Mouse (Mus musculus) heart, postnatal 10 days (tissue): Measurements from ENCODE around the gene Gfm2. TPM values are rescaled to one million over a fixed set of nuclear protein-coding genes. Genes with fewer than 3 reads are reported as not detected.
A peak's percentile ranks its signal among the peaks of the same experiment; 100 is the strongest.

ENCODE experiments used
- DNase-seq, 2 experiments: peaks; one replicate each; pipeline ENCODE4 v3.0.0; 2021
- intact Hi-C: fragments of 180-260 bp; cut with DNase I; formaldehyde crosslinking; loops from one replicate; pipeline ENCODE4 v1.15.1; 2025
- total RNA-seq, 2 experiments: library from RNA; stranded (reverse); gene quantifications; 2 replicates each; pipeline ENCODE4 v1.2.3; 2021

Gene Gfm2
- total RNA-seq, 2 experiments from 2014 or later = 37.9 to 42.5 TPM

- intact Hi-C loops = no loop called here
- no peak for DNase-seq
Measured at GRCm38 (mm10) chr13:97186346-97186745, 48.6 kb downstream of the Gfm2 start.

DNA sequence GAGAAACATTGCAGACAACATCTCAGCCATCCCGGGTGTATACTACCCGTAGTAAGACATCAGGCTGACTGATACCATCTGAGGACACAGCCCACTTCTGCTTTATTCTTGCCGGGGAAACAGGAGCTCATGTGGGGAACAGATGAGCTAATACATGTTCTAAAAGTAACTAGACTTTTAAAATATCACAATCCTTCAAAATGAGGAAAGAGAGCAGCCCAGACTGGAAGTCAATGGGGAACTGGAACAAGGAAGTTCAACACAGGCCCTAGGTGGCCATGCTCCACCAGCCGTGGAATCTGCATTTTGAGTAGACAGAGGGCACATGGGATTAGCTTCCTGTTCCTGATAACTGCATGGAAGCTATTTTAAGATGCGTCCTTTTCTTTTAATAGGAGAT is 50.0 kb downstream of the Gfm2 start:
- DNase-seq = peak; percentile 25 to 42
- intact Hi-C loops = no loop called here

DNA sequence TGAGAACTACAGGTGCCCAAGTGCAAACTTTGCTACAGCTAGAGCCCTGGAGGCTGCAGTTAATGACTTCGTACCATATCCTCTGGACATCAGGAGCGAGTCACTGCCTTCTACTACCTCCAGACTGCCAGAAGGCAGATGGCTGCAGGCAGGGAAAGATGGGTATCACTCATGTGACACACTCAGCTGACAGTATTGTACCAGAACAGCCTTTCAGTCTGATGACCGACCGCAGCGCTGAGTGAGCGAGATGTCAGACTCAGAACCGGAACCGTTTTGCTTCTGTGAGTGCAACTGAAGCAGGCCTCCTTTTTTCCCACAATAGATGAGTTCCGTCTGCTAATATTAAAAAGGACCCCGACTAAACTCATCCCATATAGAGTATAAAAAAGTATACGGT is 54.9 kb downstream of the Gfm2 start:
- DNase-seq = no peak
- intact Hi-C loops = no loop called here

GRCm38 (mm10) chr13:97193420-97193819 is 55.7 kb downstream of the Gfm2 start:
- intact Hi-C loops = no loop called here
- DNase-seq = peak; percentile 86 to 87

GRCm38 (mm10) chr13:97196186-97196924 is 58.6 kb downstream of the Gfm2 start:
- intact Hi-C loops = no loop called here
- no peak for DNase-seq

- intact Hi-C loops = no loop called here
- DNase-seq = no peak
Measured at GRCm38 (mm10) chr13:97196925-97197218, 59.1 kb downstream of the Gfm2 start.

DNA sequence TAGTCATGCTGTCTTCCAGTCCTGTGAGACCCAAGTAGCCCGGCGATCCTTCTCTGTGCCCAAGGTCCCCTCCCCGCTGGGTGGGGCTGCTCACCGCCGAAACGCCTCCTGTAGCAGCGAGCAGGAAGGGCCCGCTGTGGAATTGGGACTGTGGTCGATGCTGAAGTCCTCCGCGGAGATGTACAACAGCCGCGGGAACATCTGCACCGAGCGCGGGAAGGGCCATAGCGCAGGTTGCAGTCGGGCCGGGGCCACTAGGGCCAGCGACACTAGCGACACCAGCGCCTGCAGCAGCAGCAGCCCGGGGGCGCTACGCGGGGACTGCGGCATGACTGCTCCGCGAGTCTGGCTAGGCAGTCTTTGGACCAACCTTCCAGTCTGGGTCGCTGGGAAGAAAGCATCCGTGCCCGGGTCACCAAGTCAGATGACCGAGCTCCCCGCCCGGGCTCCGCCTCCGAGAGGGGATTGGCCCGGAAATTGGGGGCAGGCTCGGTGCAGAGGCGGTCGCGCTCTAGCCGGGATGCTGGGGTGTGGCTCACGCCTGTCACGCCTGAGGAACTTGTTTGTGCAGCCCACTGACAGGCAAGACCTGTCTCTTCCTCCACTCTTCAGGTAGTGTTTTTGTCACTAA is 60.3 kb downstream of the Gfm2 start, which contains the start of gene Hexb:
Gene Hexb (minus strand): TSS at position 426 of the 631 bp plus-strand sequence.
- intact Hi-C loops = no loop called here

DNA sequence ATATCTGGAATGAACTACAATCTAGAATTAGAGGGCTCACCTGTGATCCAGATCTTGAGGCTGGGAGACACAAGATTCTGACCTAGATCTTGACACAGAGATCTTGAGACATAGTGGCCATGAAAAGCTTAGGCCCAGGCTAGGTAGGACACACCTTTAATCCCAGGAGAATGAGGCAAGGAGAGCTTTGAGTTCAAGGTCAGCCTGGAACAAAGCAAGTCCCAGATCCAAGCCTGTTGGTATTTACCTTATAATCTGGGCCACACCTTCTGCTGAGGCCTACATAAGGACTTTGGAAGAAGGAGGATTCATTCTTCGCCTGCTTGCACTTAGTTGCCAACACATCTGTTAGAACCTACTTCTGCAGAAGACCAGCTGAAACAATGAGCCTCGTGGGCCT is 61.4 kb downstream of the Gfm2 start:
- DNase-seq = no peak
- intact Hi-C loops = no loop called here

More for the DNA sequence above, 60.3 kb downstream of the Gfm2 start, which contains the start of gene Hexb:
- DNase-seq = peak; percentile 95 to 96

- intact Hi-C loops = no loop called here
- no peak for DNase-seq
Measured at GRCm38 (mm10) chr13:97201076-97201475, 63.3 kb downstream of the Gfm2 start.

DNA sequence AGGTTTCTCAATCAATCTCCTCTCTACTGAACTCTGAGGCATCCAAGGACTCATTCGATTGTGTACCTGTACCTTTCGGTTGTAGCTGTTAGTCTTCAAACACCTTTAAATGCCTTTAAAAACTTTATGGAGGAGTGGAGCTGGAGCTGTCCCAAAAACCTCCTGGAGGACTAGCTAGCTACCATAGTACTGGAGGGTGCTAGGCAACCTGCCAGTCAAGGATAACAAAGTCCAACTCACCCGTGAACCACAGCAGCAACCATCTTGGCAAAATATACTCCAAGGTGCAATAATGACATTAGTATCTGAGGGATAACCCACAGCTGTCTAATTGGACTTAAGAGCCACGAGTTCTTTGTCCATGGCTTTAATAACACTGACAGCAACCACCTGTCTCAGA is 64.2 kb downstream of the Gfm2 start:
- no peak for DNase-seq
- intact Hi-C loops = no loop called here

DNA sequence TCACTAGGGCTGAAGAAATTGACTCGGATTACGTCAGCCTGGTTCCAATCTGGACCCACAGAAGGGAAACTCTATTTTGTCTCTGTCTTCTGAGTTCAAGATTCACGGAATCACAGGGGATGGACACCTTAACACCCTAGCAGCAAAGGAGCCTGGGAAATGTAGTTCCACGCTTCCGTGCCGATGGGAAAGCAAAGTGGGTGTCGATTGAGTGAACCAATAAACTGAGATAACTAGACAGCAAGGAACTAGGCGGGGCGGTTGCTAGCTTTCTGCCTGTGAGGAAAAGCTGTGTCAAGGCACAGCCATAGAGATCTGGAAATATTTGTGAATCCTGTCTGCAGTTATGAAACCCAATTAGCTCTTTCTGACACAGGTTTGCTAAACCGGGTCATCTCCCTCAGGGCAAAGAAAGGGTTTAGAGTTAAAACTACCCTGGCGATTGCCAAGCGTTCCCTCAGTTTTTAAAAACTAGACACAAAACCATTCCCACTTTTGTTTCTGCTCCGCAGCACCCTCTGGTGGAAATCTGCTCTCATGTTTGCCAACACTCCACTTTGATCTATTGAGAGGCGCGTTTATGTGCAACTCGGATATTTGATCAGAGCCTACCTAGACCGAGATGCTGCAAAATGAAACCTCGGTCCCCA is 67.4 kb downstream of the Gfm2 start:
- intact Hi-C loops = no loop called here
- peak; percentile 89 to 94 for DNase-seq

- no peak for DNase-seq
- intact Hi-C loops = no loop called here
Measured at GRCm38 (mm10) chr13:97206046-97206445, 68.3 kb downstream of the Gfm2 start.

DNA sequence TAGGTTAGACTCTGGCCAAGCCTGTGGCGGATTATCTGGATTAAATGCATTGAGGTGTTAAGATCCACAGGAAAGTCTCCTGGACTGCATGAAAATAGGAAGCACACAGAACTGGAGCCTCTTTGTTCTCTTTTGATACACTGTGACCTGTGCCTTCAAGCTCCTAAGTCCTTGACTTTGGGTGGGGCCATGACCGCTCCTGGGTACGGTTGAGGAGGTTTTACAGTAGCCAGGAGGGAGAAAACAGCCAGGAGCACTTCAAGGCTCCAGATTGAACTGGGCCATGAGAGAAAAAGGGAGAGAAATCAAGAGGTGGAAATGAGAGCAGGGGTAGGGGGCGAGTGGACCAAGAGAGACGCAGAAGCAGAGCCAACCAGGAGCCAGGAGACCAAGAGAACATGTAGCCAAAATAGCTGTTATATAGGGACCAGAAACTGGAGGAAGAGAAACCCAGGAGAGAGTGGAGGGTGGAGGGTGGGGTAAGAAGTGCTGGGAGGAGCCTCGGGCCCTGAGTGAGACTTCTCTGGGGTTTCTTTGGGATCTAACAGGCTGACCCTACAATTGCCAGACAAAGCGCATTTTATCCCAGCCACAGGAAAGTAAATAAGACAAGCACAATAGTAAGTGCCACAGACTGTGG is 69.9 kb downstream of the Gfm2 start:
- intact Hi-C loops = no loop called here
- no peak for DNase-seq

GRCm38 (mm10) chr13:97208112-97208478 is 70.4 kb downstream of the Gfm2 start:
- DNase-seq = no peak

GRCm38 (mm10) chr13:97208500-97209010 is 70.8 kb downstream of the Gfm2 start:
- intact Hi-C loops = no loop called here
- peak; percentile 21 to 47 for DNase-seq

More at GRCm38 (mm10) chr13:97208112-97208478, 70.4 kb downstream of the Gfm2 start:
- intact Hi-C loops = no loop called here

DNA sequence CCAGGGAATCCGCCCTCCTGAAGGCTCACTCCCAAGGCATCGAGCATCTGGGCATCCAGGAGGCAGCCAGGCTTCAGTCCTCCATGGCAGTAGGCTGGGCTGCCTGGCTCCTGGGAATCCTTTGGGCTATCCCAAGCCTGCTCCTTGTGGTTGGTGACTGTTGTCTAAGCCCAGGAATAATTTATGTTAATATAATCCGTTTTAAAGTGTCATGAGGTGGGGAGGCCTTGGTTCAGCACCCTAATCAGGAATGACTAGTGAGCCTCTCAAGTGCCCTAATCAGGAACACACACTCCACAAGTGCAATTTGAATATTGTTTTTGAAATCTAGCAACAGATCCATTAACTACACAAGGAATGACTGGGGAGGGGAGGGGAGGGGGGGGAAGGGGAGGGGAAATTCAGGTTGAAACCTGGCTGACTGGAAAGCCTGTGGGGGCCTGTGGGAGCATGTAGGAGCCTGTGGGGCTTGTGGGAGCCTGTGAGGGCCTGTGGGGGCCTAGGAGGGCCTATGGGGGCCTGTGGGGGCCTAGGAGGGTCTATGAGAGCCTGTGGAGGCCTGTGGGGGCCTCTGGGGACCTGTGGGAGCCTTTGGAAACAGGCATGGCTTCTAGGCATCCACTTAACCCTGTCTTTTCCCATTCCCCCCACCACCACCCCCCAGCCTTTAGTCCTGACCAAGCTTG is 77.0 kb downstream of the Gfm2 start:
- no peak for DNase-seq
- intact Hi-C loops = no loop called here

GRCm38 (mm10) chr13:97215563-97215962 is 77.8 kb downstream of the Gfm2 start:
- intact Hi-C loops = no loop called here
- DNase-seq = no peak

GRCm38 (mm10) chr13:97216196-97216595 is 78.5 kb downstream of the Gfm2 start:
- intact Hi-C loops = no loop called here
- no peak for DNase-seq

- DNase-seq = no peak
- intact Hi-C loops = no loop called here
Measured at GRCm38 (mm10) chr13:97220022-97220421, 82.3 kb downstream of the Gfm2 start.

DNA sequence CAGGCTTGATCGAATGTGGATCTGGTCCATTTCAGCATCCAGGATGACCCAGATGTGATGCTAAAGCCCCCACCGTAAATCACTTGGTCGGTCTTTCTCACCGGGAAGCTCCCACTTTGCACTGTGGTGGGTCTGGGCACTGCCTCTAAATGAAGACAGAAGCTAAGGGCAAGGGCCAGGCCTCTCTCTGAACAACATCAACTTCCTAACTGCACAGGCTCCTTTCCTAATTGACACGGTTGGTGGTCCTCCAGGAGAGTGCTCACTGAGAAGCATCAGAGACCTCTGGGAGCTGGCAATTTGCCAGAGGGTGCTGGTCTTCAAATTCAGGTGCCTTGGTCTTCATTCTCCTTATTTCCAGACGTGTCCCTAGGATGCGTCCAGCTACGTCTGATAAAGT is 86.1 kb downstream of the Gfm2 start:
- intact Hi-C loops = no loop called here
- DNase-seq = no peak
